Mouse (Mus musculus): ENCODE measurements around the gene Kif16b. TPM values are rescaled to one million over a fixed set of nuclear protein-coding genes. Genes with fewer than 3 reads are reported as not detected.

The Kif16b gene
- total and polyA plus RNA-seq, 2 experiments, result 5.8 to 18.4 TPM

DNA sequence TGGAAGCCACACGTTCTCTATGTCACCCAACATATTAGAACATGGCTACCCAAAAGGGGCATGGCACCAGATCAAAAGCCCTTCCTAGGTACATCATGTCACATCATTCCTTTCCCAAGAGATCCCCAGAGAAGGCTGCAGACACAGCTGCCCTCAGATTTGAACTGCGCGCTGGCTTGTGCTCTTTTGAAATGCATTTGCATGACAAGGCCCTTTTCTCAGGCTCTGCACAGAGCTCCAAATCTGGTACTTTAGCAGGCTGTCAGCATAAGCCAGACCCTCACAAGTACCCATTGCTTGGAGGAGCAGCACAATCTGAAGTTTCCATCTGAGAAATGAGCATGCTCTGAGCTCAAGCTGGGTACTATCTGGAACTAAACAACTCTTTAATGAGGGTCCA is 165.6 kb downstream of the Kif16b start:
- no peak overlapping the region for H3K9ac ChIP-seq (ENCODE audit: low read depth, low read length)
- no peaks in the 10 kb centered on the region for H3K27me3 ChIP-seq (ENCODE audit: control insufficient read depth, insufficient read depth, low read length)
- peaks cover 8% of the 10 kb centered on the region for H3K36me3 ChIP-seq (ENCODE audit: control insufficient read depth, insufficient read depth, low read length)
- H3K4me3 ChIP-seq (ENCODE audit: insufficient read depth, low read depth, low read length), result no peak overlapping the region
- no peak for DNase-seq (ENCODE audit: extremely low read depth, low read depth, low spot score)
- over 99% methylated on average over 3 of the region's 3 CpGs for WGBS
- no peaks in the 10 kb centered on the region for H3K4me1 ChIP-seq (ENCODE audit: control insufficient read depth, insufficient read depth, low read length)
- no peaks in the 10 kb centered on the region for H3K79me2 ChIP-seq (ENCODE audit: control insufficient read depth, insufficient read depth, low read length)
- TF ChIP-seq CTCF (IDR thresholded peaks at IDR 0.05; ENCODE audit: low read depth, low read length) (no peak), POLR2A (IDR thresholded peaks at IDR 0.05; ENCODE audit: extremely low read depth, insufficient read depth, low read length) (no peak)
- no peak overlapping the region for H3K27ac ChIP-seq (replicated peaks; ENCODE audit: insufficient read depth, low read depth, low read length)

DNA sequence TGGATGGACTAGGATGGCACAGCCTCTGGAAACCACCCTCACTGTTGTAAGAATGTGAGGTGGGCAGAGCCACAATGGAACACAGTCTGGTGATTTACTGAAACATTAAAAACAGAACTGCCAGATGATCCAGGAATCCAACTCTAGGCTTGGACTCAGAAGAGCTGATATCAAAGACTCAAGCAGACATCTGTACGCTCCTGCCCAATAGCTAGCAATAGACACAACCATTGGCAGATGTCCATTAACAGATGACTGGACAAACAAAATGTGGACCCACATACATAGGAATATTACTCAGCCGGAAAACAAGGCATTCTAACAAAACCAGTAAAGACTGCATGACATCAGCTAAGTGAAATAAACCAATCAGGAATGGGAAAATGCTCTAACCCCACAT is 167.3 kb downstream of the Kif16b start:
- no peak for DNase-seq (ENCODE audit: extremely low read depth, low read depth, low spot score)
- H3K79me2 ChIP-seq (ENCODE audit: control insufficient read depth, insufficient read depth, low read length), result no peaks in the 10 kb centered on the region
- H3K27me3 ChIP-seq (ENCODE audit: control insufficient read depth, insufficient read depth, low read length), result no peaks in the 10 kb centered on the region
- no peak overlapping the region for H3K4me3 ChIP-seq (ENCODE audit: insufficient read depth, low read depth, low read length)
- no peak overlapping the region for H3K9ac ChIP-seq (ENCODE audit: low read depth, low read length)
- no peaks in the 10 kb centered on the region for H3K4me1 ChIP-seq (ENCODE audit: control insufficient read depth, insufficient read depth, low read length)
- WGBS, result 98% methylated on average over 2 of the region's 2 CpGs
- H3K27ac ChIP-seq (replicated peaks; ENCODE audit: insufficient read depth, low read depth, low read length), result no peak overlapping the region
- TF ChIP-seq CTCF (IDR thresholded peaks at IDR 0.05; ENCODE audit: low read depth, low read length) (no peak), POLR2A (IDR thresholded peaks at IDR 0.05; ENCODE audit: extremely low read depth, insufficient read depth, low read length) (no peak)
- H3K36me3 ChIP-seq (ENCODE audit: control insufficient read depth, insufficient read depth, low read length), result peaks cover 3% of the 10 kb centered on the region; the same call in 1 of the 2 replicates

DNA sequence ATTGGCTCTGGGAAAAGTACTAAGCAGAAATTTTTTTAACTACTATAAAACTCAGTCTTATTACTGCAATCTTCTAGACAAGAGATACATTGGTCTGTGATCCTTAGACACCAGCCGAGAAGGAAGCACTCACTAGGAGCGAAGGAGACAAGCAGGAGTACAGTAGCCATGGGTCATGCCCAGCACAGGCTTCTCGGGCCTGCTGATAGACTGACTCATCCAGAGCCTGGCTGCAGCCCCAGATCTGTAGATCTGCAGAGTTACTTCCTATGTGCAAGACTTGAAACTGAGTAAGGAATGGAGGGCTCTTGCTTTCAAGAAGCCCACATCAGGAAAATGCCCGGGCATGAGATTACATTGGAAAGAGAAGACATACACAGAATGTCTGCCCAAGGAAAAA is 169.0 kb downstream of the Kif16b start:
- no peaks in the 10 kb centered on the region for H3K36me3 ChIP-seq (ENCODE audit: control insufficient read depth, insufficient read depth, low read length)
- TF ChIP-seq CTCF (IDR thresholded peaks at IDR 0.05; ENCODE audit: low read depth, low read length) (no peak), POLR2A (IDR thresholded peaks at IDR 0.05; ENCODE audit: extremely low read depth, insufficient read depth, low read length) (no peak)
- H3K9ac ChIP-seq (ENCODE audit: low read depth, low read length), result no peak overlapping the region
- DNase-seq (ENCODE audit: extremely low read depth, low read depth, low spot score), result no peak
- no peaks in the 10 kb centered on the region for H3K27me3 ChIP-seq (ENCODE audit: control insufficient read depth, insufficient read depth, low read length)
- H3K79me2 ChIP-seq (ENCODE audit: control insufficient read depth, insufficient read depth, low read length), result no peaks in the 10 kb centered on the region
- no peak overlapping the region for H3K27ac ChIP-seq (replicated peaks; ENCODE audit: insufficient read depth, low read depth, low read length)
- no peaks in the 10 kb centered on the region for H3K4me1 ChIP-seq (ENCODE audit: control insufficient read depth, insufficient read depth, low read length)
- WGBS, result 85% methylated on average over 4 of the region's 4 CpGs
- H3K4me3 ChIP-seq (ENCODE audit: insufficient read depth, low read depth, low read length), result no peak overlapping the region

DNA sequence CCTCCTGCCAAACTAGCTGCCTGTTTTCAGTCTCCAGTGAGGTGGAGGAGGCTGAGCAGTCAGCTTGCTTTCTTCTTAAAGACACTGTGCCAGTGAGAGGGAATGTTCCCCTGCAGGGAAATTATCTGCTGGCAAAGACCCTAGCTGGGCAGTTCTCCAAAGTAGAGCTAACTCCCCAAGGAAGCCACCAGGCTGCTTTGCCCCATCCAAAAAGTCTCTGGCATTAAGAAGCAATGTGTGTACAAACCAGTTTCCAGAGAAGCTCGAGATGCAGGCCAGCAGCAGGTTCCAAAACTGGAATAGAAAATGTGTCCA is 169.6 kb downstream of the Kif16b start:
- Histone ChIP-seq H3K36me3 (ENCODE audit: control insufficient read depth, insufficient read depth, low read length) (no peaks in the 10 kb centered on the region), H3K79me2 (ENCODE audit: control insufficient read depth, insufficient read depth, low read length) (no peaks in the 10 kb centered on the region), H3K27me3 (ENCODE audit: control insufficient read depth, insufficient read depth, low read length) (no peaks in the 10 kb centered on the region), H3K4me1 (ENCODE audit: control insufficient read depth, insufficient read depth, low read length) (no peaks in the 10 kb centered on the region), H3K9ac (ENCODE audit: low read depth, low read length) (no peak overlapping the region), H3K27ac (replicated peaks; ENCODE audit: insufficient read depth, low read depth, low read length) (no peak overlapping the region), H3K4me3 (ENCODE audit: insufficient read depth, low read depth, low read length) (no peak overlapping the region)
- TF ChIP-seq POLR2A (IDR thresholded peaks at IDR 0.05; ENCODE audit: extremely low read depth, insufficient read depth, low read length) (no peak), CTCF (IDR thresholded peaks at IDR 0.05; ENCODE audit: low read depth, low read length) (no peak)
- 78% methylated on average over 1 of the region's 1 CpGs for WGBS
- no peak for DNase-seq (ENCODE audit: extremely low read depth, low read depth, low spot score)

DNA sequence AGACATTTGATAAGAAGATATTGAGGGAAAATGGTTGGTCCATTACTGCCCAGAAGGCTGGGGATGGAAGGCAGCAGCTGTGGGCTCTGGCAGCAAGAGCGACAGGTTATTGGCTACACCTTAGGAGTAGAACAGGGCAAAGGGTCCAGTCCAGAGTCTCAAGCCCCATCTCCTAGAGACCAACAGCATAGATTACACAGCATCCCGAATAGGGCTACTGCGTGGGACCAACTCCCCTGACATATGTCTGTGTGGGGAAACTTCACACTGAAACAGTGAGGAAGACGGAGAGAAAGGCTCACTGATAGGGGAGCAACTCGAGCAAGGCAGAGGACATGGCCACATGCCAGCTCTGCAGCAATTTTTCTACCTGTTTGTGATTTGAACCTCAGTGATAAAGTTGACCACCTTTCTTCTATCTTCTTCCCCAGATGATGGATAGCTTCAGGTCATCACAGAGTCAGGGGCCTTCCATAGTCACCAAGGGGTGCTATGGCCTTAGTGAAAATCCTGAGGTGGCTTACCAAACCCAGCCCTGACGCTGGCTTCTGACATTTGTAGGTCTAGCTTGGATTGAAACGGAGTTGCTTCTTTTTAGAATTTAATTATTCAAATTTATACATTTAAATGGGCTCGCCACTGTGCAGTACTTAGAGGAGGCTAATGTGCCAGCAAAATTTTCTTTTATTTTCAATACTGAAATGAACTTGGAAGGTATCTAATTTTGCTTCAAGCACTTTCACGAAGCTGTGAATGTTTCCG is 170.1 kb downstream of the Kif16b start:
- Histone ChIP-seq H3K4me1 (ENCODE audit: control insufficient read depth, insufficient read depth, low read length) (no peaks in the 10 kb centered on the region), H3K9ac (ENCODE audit: low read depth, low read length) (no peak overlapping the region), H3K27me3 (ENCODE audit: control insufficient read depth, insufficient read depth, low read length) (no peaks in the 10 kb centered on the region), H3K36me3 (ENCODE audit: control insufficient read depth, insufficient read depth, low read length) (no peaks in the 10 kb centered on the region), H3K79me2 (ENCODE audit: control insufficient read depth, insufficient read depth, low read length) (no peaks in the 10 kb centered on the region), H3K4me3 (ENCODE audit: insufficient read depth, low read depth, low read length) (no peak overlapping the region), H3K27ac (replicated peaks; ENCODE audit: insufficient read depth, low read depth, low read length) (no peak overlapping the region)
- 91% methylated on average over 10 of the region's 10 CpGs for WGBS
- TF ChIP-seq POLR2A (IDR thresholded peaks at IDR 0.05; ENCODE audit: extremely low read depth, insufficient read depth, low read length) (no peak), CTCF (IDR thresholded peaks at IDR 0.05; ENCODE audit: low read depth, low read length) (no peak)
- DNase-seq (ENCODE audit: extremely low read depth, low read depth, low spot score), result no peak

GRCm38 (mm10) chr2:142724215-142725001 is 176.9 kb downstream of the Kif16b start:
- Histone ChIP-seq H3K36me3 (ENCODE audit: control insufficient read depth, insufficient read depth, low read length) (no peaks in the 10 kb centered on the region), H3K9ac (ENCODE audit: low read depth, low read length) (no peak overlapping the region), H3K27me3 (ENCODE audit: control insufficient read depth, insufficient read depth, low read length) (no peaks in the 10 kb centered on the region), H3K27ac (replicated peaks; ENCODE audit: insufficient read depth, low read depth, low read length) (no peak overlapping the region), H3K79me2 (ENCODE audit: control insufficient read depth, insufficient read depth, low read length) (no peaks in the 10 kb centered on the region), H3K4me1 (ENCODE audit: control insufficient read depth, insufficient read depth, low read length) (no peaks in the 10 kb centered on the region), H3K4me3 (ENCODE audit: insufficient read depth, low read depth, low read length) (no peak overlapping the region)
- DNase-seq (ENCODE audit: extremely low read depth, low read depth, low spot score), result no peak
- WGBS, result 85% methylated on average over 7 of the region's 7 CpGs
- no peak for TF ChIP-seq CTCF (IDR thresholded peaks at IDR 0.05; ENCODE audit: low read depth, low read length)
- TF ChIP-seq POLR2A (IDR thresholded peaks at IDR 0.05; ENCODE audit: extremely low read depth, insufficient read depth, low read length), result no peak

All from liver, adult 2 months (tissue).